Mouse (Mus musculus) midbrain, embryonic 11.5 days (tissue): Measurements from ENCODE around the gene 1700123O20Rik. TPM values are rescaled to one million over a fixed set of nuclear protein-coding genes. Genes with fewer than 3 reads are reported as not detected.

Source experiments
- ATAC-seq: fragments of 200-750 bp; cut with Nextera tagmentation; 2 replicates; pipeline ENCODE4 v1.8.0; 2017; ENCODE audit warnings: moderate TSS enrichment, moderate library complexity; ENCODE audit not compliant: low FRiP score
- DNase-seq: peaks from one replicate; pipeline ENCODE4 v3.0.0; 2015; ENCODE audit warnings: low spot score; ENCODE audit errors: missing footprints
- H3K27ac ChIP-seq: fragments of 300-500 bp; sonication (generic); 2 replicates; pipeline ENCODE4 v1.5.1; 2014; ENCODE audit warnings: low read depth, low read length
- H3K27me3 ChIP-seq: fragments of 300-500 bp; sonication (generic); 2 replicates; pipeline ENCODE4 v1.6.1; 2014; ENCODE audit warnings: mild to moderate bottlenecking, low read length, moderate library complexity, mixed read lengths; ENCODE audit not compliant: control insufficient read depth, insufficient read depth
- H3K36me3 ChIP-seq: fragments of 300-500 bp; sonication (generic); 2 replicates; pipeline ENCODE4 v1.6.1; 2014; ENCODE audit warnings: mild to moderate bottlenecking, low read length, moderate library complexity, mixed read lengths; ENCODE audit not compliant: control insufficient read depth, insufficient read depth
- H3K4me1 ChIP-seq: fragments of 300-500 bp; sonication (generic); 2 replicates; pipeline ENCODE4 v1.6.1; 2014; ENCODE audit warnings: low read length; ENCODE audit not compliant: control insufficient read depth, insufficient read depth
- H3K4me2 ChIP-seq: fragments of 300-500 bp; sonication (generic); 2 replicates; pipeline ENCODE4 v1.6.1; 2014; ENCODE audit warnings: mild to moderate bottlenecking, moderate library complexity
- H3K4me3 ChIP-seq: fragments of 300-500 bp; sonication (generic); 2 replicates; pipeline ENCODE4 v1.5.1; 2014; ENCODE audit warnings: low read depth, low read length
- H3K9ac ChIP-seq: fragments of 300-500 bp; sonication (generic); 2 replicates; pipeline ENCODE4 v1.6.1; 2014; ENCODE audit warnings: low read length
- H3K9me3 ChIP-seq: fragments of 300-500 bp; sonication (generic); 2 replicates; pipeline ENCODE4 v1.6.1; 2016; ENCODE audit warnings: low read length; ENCODE audit not compliant: control insufficient read depth
- WGBS: fragments of 180-500 bp; shearing (Covaris S2); extraction: QIAGEN DNeasy Blood & Tissue Kit; methylation state at CpG from one replicate; pipeline ENCODE4 v1.1.7; 2014; 5-methylcytosine and 5-hydroxymethylcytosine counted together
- polyA plus RNA-seq: library from polyadenylated mRNA; unstranded; fragments of >200 nt; fragmentation: Nextera tagmentation; extraction: Ambion mirVana; gene quantifications from 2 replicates; pipeline ENCODE4 v1.2.1, GENCODE M21; 2014

Gene 1700123O20Rik
- 95.7 and 96.7 TPM in 2 replicates for polyA plus RNA-seq

- H3K36me3 ChIP-seq, result peaks cover 11% of the 10 kb centered on the region; the same call in 1 of the 2 replicates
- peak; percentile 81 for ATAC-seq
- under 1% methylated on average over 41 of the region's 41 CpGs for WGBS
Measured at GRCm38 (mm10) chr14:54686063-54686521, at the start of gene 1700123O20Rik. 1700123O20Rik (plus strand) TSS chr14:54686216.

GRCm38 (mm10) chr14:54636954-54637353 lies 49.1 kb upstream of the 1700123O20Rik start:
- WGBS, result 51% methylated on average over 8 of the region's 8 CpGs
- H3K9ac ChIP-seq, result no peak overlapping the region
- H3K9me3 ChIP-seq, result no peaks in the 10 kb centered on the region
- DNase-seq (peak; percentile 95), ATAC-seq (no peak)
- H3K36me3 ChIP-seq, result peaks cover 21% of the 10 kb centered on the region
- no peaks in the 10 kb centered on the region for H3K27me3 ChIP-seq
- no peak overlapping the region for H3K4me2 ChIP-seq
- peaks cover 9% of the 10 kb centered on the region; the same call in 1 of the 2 replicates for H3K4me1 ChIP-seq
- H3K4me3 ChIP-seq, result no peak overlapping the region
- no peak overlapping the region for H3K27ac ChIP-seq

More at GRCm38 (mm10) chr14:54686063-54686521, at the start of gene 1700123O20Rik:
- Histone ChIP-seq H3K4me2 (peak within 1 kb of the TSS; percentile 74), H3K4me1 (peaks cover 17% of the 10 kb centered on the region), H3K9me3 (no peaks in the 10 kb centered on the region), H3K27me3 (no peaks in the 10 kb centered on the region), H3K27ac (peak within 1 kb of the TSS; percentile 88), H3K9ac (peak within 1 kb of the TSS; percentile 94), H3K4me3 (peak within 1 kb of the TSS; percentile 92)
- no peak for DNase-seq

GRCm38 (mm10) chr14:54638210-54638609 lies 47.8 kb upstream of the 1700123O20Rik start:
- Histone ChIP-seq H3K4me3 (no peak overlapping the region), H3K9ac (no peak overlapping the region), H3K27me3 (no peaks in the 10 kb centered on the region), H3K9me3 (no peaks in the 10 kb centered on the region), H3K36me3 (peaks cover 15% of the 10 kb centered on the region), H3K27ac (no peak overlapping the region), H3K4me2 (no peak overlapping the region), H3K4me1 (peaks cover 9% of the 10 kb centered on the region; the same call in 1 of the 2 replicates)
- no peak for DNase-seq
- no peak for ATAC-seq
- 82% methylated on average over 5 of the region's 5 CpGs for WGBS

- Histone ChIP-seq H3K9me3 (no peaks in the 10 kb centered on the region), H3K4me2 (peak overlapping the region; percentile 94), H3K9ac (peak overlapping the region; percentile 96), H3K27me3 (no peaks in the 10 kb centered on the region), H3K4me1 (peaks cover 9% of the 10 kb centered on the region; the same call in 1 of the 2 replicates), H3K27ac (no peak overlapping the region), H3K36me3 (peaks cover 25% of the 10 kb centered on the region), H3K4me3 (peak overlapping the region; percentile 74)
- 32% methylated on average over 4 of the region's 4 CpGs for WGBS
- no peak for DNase-seq
- ATAC-seq, result no peak
Measured at GRCm38 (mm10) chr14:54640121-54640520, 45.9 kb upstream of the 1700123O20Rik start.

GRCm38 (mm10) chr14:54640946-54641304 lies 45.1 kb upstream of the 1700123O20Rik start, which contains the start of gene Gm17606:
Gm17606 (plus strand) TSS chr14:54640952.
- H3K4me2 ChIP-seq, result peak within 1 kb of the TSS; percentile 94
- ATAC-seq (peak; percentile 38), DNase-seq (no peak)
- peak within 1 kb of the TSS; percentile 74 for H3K4me3 ChIP-seq
- H3K9me3 ChIP-seq, result no peaks in the 10 kb centered on the region
- H3K4me1 ChIP-seq, result peaks cover 9% of the 10 kb centered on the region; the same call in 1 of the 2 replicates
- H3K9ac ChIP-seq, result peak within 1 kb of the TSS; percentile 96
- peaks cover 32% of the 10 kb centered on the region for H3K36me3 ChIP-seq
- no peaks in the 10 kb centered on the region for H3K27me3 ChIP-seq
- peak within 1 kb of the TSS; percentile 81 for H3K27ac ChIP-seq
- 2% methylated on average over 19 of the region's 28 CpGs for WGBS

- H3K4me3 ChIP-seq, result peak within 1 kb of the TSS; percentile 74
- H3K9ac ChIP-seq, result peak within 1 kb of the TSS; percentile 96
- H3K27ac ChIP-seq, result peak within 1 kb of the TSS; percentile 81
- WGBS, result under 1% methylated on average over 44 of the region's 52 CpGs
- H3K36me3 ChIP-seq, result peaks cover 37% of the 10 kb centered on the region
- DNase-seq (peak; percentile 99), ATAC-seq (peak; percentile 93)
- H3K4me1 ChIP-seq, result peaks cover 9% of the 10 kb centered on the region; the same call in 1 of the 2 replicates
- H3K27me3 ChIP-seq, result no peaks in the 10 kb centered on the region
- peak within 1 kb of the TSS; percentile 94 for H3K4me2 ChIP-seq
- H3K9me3 ChIP-seq, result no peaks in the 10 kb centered on the region
Measured at GRCm38 (mm10) chr14:54641305-54641969, 44.6 kb upstream of the 1700123O20Rik start, which contains the start of gene Cdh24. Cdh24 (minus strand) TSS chr14:54641364.

GRCm38 (mm10) chr14:54642224-54642944 lies 43.6 kb upstream of the 1700123O20Rik start:
- Histone ChIP-seq H3K4me2 (no peak overlapping the region), H3K27ac (no peak overlapping the region), H3K27me3 (no peaks in the 10 kb centered on the region), H3K9ac (no peak overlapping the region), H3K9me3 (no peaks in the 10 kb centered on the region), H3K4me3 (no peak overlapping the region), H3K36me3 (peaks cover 38% of the 10 kb centered on the region), H3K4me1 (peaks cover 9% of the 10 kb centered on the region; the same call in 1 of the 2 replicates)
- WGBS, result 78% methylated on average over 25 of the region's 25 CpGs
- peak; percentile 90 for DNase-seq
- no peak for ATAC-seq

GRCm38 (mm10) chr14:54643011-54643410 lies 43.0 kb upstream of the 1700123O20Rik start:
- WGBS, result 89% methylated on average over 2 of the region's 2 CpGs
- DNase-seq (no peak), ATAC-seq (no peak)
- Histone ChIP-seq H3K4me2 (no peak overlapping the region), H3K9ac (no peak overlapping the region), H3K4me1 (peaks cover 9% of the 10 kb centered on the region; the same call in 1 of the 2 replicates), H3K36me3 (peaks cover 42% of the 10 kb centered on the region), H3K9me3 (no peaks in the 10 kb centered on the region), H3K27me3 (no peaks in the 10 kb centered on the region), H3K4me3 (no peak overlapping the region), H3K27ac (no peak overlapping the region)
